Mouse (Mus musculus): Measurements from ENCODE around the gene Snx20. TPM values are rescaled to one million over a fixed set of nuclear protein-coding genes. Genes with fewer than 3 reads are reported as not detected.
A peak's percentile ranks its signal among the peaks of the same experiment; 100 is the strongest.

The Snx20 gene
- total RNA-seq, 2 experiments from 2014 or later: 1.7 to 3.0 TPM

GRCm38 (mm10) chr8:88646837-88647778, 11.2 kb upstream of the Snx20 start, which contains the start of gene Nod2:
TSS of gene Nod2 (plus strand) at chr8:88647315.
- peak; percentile 54 to 67 for DNase-seq (ENCODE audit: low spot score in 2 of 2)

DNA sequence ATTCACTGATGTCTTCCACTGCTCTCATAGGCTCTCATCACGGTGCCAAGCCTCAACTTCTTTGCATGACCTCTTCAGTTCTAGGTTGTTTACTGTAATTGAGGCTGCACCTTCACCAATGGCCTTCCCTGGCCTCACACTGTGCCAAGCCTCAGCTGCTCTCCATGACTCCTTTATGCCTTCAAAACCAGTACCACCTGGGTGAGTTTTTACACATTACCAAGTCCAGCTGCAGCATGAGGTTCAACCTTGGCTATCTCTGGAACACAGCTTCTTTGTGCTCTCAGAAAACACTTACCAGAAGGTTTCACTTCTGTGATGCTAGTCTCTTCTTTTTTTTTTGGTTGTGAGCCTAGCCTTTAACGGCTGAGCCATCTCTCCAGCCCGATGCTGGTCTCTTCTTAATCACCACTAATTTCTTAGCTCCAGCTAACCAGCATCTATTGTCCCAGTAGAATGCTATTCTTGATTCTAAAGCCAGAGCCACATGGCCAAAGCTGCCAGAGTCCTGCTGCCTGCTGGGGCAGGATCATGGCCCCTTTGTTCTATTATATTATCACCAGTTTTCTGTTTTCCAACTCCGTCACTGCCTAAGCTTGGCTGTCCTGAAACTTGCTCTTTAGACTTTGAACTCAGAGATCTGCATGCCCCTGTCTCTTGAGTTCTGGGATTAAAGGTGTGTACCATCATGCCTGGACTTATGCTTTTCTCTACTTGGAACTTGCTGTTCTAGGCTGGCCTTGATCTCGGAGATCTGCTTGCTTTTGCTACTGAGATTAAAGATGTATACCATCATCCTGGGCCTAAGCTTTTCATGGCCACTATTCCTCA, 7.0 kb upstream of the Snx20 start:
- no peak for DNase-seq (ENCODE audit: low spot score in 2 of 2)

GRCm38 (mm10) chr8:88638908-88639307, 3.0 kb upstream of the Snx20 start:
- DNase-seq (ENCODE audit: low spot score in 2 of 2): no peak

- DNase-seq (ENCODE audit: low spot score in 2 of 2): no peak
Measured at GRCm38 (mm10) chr8:88637092-88638000, 1.4 kb upstream of the Snx20 start.

- no peak for DNase-seq (ENCODE audit: low spot score in 2 of 2)
Measured at GRCm38 (mm10) chr8:88633343-88633765, 2.6 kb downstream of the Snx20 start.

- DNase-seq (ENCODE audit: low spot score in 2 of 2): no peak
Measured at GRCm38 (mm10) chr8:88631081-88631480, 4.8 kb downstream of the Snx20 start.

DNA sequence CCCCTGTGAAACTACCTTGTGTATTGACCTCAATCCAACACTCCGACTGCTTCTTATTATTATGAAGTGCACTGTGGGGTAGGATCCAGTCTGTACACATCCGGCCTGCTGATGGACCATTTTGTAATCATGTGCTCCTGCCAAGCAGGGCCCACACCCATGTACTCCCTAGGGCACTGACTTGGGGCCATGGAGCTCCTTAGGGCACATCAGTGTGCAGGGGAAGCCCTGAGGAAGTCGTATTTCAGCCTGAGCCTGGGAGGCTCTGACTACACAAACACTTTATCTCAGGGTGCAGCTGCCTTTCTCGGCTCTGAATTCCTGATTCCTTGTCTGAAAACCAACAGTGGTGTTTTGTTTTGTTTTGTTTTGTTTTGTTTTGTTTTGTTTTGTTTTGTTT, 5.7 kb downstream of the Snx20 start:
- DNase-seq (ENCODE audit: low spot score in 2 of 2): no peak

- no peak for DNase-seq (ENCODE audit: low spot score in 2 of 2)
Measured at GRCm38 (mm10) chr8:88628001-88628774, 7.7 kb downstream of the Snx20 start.

- DNase-seq (ENCODE audit: low spot score in 2 of 2): peak; percentile 43 to 49
Measured at GRCm38 (mm10) chr8:88627265-88627991, 8.5 kb downstream of the Snx20 start.

DNA sequence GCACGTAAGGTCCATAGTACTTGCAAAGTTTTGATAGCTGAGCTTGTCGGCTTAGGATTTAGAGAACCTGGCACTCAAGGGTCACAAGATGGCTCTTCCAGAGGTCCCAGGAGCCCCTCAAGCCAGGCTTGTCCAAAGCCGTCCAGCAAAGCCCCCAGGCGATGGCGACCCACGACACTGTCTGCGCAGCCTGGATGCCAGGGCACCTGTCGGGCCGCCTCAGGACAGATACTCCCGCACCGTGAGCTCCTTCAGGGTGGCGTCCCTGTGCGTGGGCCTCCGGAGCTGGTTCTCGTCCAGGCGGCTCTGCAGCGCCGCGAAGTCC, 9.0 kb downstream of the Snx20 start:
- DNase-seq (ENCODE audit: low spot score in 2 of 2): no peak

GRCm38 (mm10) chr8:88626433-88626832, 9.5 kb downstream of the Snx20 start:
- no peak for DNase-seq (ENCODE audit: low spot score in 2 of 2)

GRCm38 (mm10) chr8:88624276-88624675, 11.7 kb downstream of the Snx20 start:
- DNase-seq (ENCODE audit: low spot score in 2 of 2): no peak

GRCm38 (mm10) chr8:88623351-88623750, 12.6 kb downstream of the Snx20 start:
- DNase-seq (ENCODE audit: low spot score in 2 of 2): no peak

DNA sequence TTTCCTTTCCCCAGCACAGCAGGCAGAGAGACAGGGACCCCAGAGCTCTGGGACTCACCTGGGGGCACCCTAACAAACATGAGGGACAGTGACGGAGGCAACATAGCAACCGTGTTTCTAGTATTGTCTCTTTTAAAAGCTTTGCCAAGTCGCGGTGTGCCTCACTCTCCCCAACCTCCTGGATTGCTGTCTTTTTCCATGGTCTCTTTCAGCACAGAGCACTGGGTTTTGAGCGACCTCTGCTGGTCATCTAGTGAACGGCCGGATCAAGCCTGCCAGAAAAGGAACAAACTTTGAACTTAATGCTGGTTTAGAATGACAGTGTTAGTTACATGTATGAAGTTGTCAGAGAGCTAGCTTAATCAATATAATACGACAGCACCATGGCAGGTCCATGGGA, 14.5 kb downstream of the Snx20 start:
- DNase-seq (ENCODE audit: low spot score in 2 of 2): peak; percentile 41 to 55

DNA sequence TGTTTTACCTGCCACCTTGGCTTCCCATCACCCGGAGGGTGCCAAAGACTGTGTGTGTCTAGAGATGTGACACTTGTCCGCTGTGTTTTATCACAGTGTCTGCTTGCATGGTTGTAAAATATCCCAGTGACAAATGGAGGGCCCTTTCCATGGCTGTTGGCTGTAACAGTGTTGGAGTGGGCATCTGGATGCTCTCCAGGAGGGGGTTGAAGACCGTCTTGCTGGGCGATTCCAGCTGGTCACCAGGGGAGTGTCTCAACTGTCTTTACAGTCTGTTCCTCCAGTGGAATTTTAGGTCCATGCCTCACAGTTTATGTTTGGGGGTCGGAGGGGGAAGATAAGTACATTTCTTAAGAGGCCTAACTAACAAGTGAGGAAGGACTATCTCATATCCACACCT, 15.0 kb downstream of the Snx20 start:
- no peak for DNase-seq (ENCODE audit: low spot score in 2 of 2)

DNA sequence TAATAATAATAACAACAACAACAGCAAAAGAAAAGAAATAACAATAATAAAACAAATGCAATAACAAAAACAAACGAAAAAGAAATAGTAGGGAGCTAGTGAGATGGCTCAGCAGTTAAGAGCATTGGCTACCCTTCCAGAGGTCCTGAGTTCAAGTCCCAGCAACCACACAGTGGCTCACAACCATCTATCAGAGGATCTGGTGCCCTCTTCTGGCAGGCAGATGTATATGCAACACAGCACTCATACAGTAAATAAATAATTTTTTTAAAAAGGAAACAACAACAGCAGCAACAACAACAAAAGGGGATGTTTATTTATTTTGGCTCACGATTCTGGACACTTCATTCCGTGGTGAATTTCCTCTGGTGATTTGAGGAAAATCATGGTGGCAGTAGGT, 16.4 kb downstream of the Snx20 start:
- no peak for DNase-seq (ENCODE audit: low spot score in 2 of 2)

- DNase-seq (ENCODE audit: low spot score in 2 of 2): no peak
Measured at GRCm38 (mm10) chr8:88618612-88619011, 17.3 kb downstream of the Snx20 start.

GRCm38 (mm10) chr8:88614981-88615380, 20.9 kb downstream of the Snx20 start:
- DNase-seq (ENCODE audit: low spot score in 2 of 2): no peak

GRCm38 (mm10) chr8:88610271-88610670, 25.7 kb downstream of the Snx20 start:
- no peak for DNase-seq (ENCODE audit: low spot score in 2 of 2)

GRCm38 (mm10) chr8:88609036-88609435, 26.9 kb downstream of the Snx20 start:
- DNase-seq (ENCODE audit: low spot score in 2 of 2): no peak

All from adrenal gland, postnatal 4 days (tissue).